Mouse (Mus musculus) gastrocnemius, adult 2 months (tissue): ENCODE measurements around the gene Ruvbl1. TPM values are rescaled to one million over a fixed set of nuclear protein-coding genes. Genes with fewer than 3 reads are reported as not detected.

Source experiments
- DNase-seq: peaks from one replicate; pipeline ENCODE4 v3.0.0; 2022
- H3K27ac ChIP-seq: fragments of 200-600 bp; 2 replicates; pipeline ENCODE4 v1.8.1; 2022; ENCODE audit warnings: mild to moderate bottlenecking
- H3K4me3 ChIP-seq: fragments of 200-600 bp; 2 replicates; pipeline ENCODE4 v1.8.1; 2022; ENCODE audit warnings: mild to moderate bottlenecking, moderate library complexity
- CTCF ChIP-seq: fragments of 200-600 bp; IDR thresholded peaks from 2 replicates; pipeline ENCODE4 v1.8.1; 2022; ENCODE audit warnings: antibody characterized with exemption, mild to moderate bottlenecking, moderate library complexity
- intact Hi-C: fragments of 180-260 bp; cut with DNase I; formaldehyde crosslinking; loops from one replicate; pipeline ENCODE4 v1.15.1; 2025
- long read RNA-seq, 2 experiments: library from polyadenylated mRNA; stranded (forward); transcript quantifications; one replicate each; pipeline ENCODE4 v2.0.0; 2021
- total RNA-seq, 2 experiments: library from RNA; stranded (reverse); gene quantifications; 2 replicates each; pipeline ENCODE4 v1.2.3; 2021

The Ruvbl1 gene
- total RNA-seq = 10 to 100 TPM; 20.2 to 21.9 TPM
- long read RNA-seq, experiment 1, transcript Ruvbl1-201 (11 exons, 1,675 nt) = major isoform, 43 of 47 reads
- long read RNA-seq, experiment 1, partial matches to known transcripts = 3 of 47 reads
- long read RNA-seq, experiment 1, other reads (novel, unspliced or antisense) = 1 of 47 reads
- long read RNA-seq, experiment 2, transcript Ruvbl1-201 (11 exons, 1,675 nt) = major isoform, 43 of 45 reads
- long read RNA-seq, experiment 2, partial matches to known transcripts = 2 of 45 reads
- long read RNA-seq, experiment 2, other reads (novel, unspliced or antisense) = 0 of 45 reads

GRCm38 (mm10) chr6:88465181-88465920, at the start of gene Ruvbl1:
Gene Ruvbl1 (plus strand): TSS chr6:88465409.
- Histone ChIP-seq H3K4me3 (peak within 1 kb of the TSS; percentile 89), H3K27ac (peak within 1 kb of the TSS; percentile 82)
- no peak for TF ChIP-seq CTCF
- intact Hi-C loops = loop anchor here (1.0 kb wide), 1 partner anchor 19 kb away; the partner anchor contains the start of gene Eefsec
- peak; percentile 94 for DNase-seq

GRCm38 (mm10) chr6:88416130-88416758, 49.0 kb upstream of the Ruvbl1 start:
- no peak for DNase-seq
- no peak overlapping the region for H3K27ac ChIP-seq
- intact Hi-C loops = no loop called here
- no peak for TF ChIP-seq CTCF
- H3K4me3 ChIP-seq = no peak overlapping the region

GRCm38 (mm10) chr6:88431202-88431601, 34.0 kb upstream of the Ruvbl1 start:
- no peak overlapping the region for H3K4me3 ChIP-seq
- intact Hi-C loops = loop anchor here (1.0 to 5.0 kb wide), 2 partner anchors 239 to 318 kb away; partner anchors contain the start of gene Gata2
- peak; percentile 37 for DNase-seq
- no peak overlapping the region for H3K27ac ChIP-seq
- peak; percentile 64 for TF ChIP-seq CTCF

GRCm38 (mm10) chr6:88435609-88436008, 29.6 kb upstream of the Ruvbl1 start:
- H3K27ac ChIP-seq = no peak overlapping the region
- H3K4me3 ChIP-seq = no peak overlapping the region
- intact Hi-C loops = no loop called here
- DNase-seq = no peak
- TF ChIP-seq CTCF = no peak

GRCm38 (mm10) chr6:88439056-88439455, 26.2 kb upstream of the Ruvbl1 start:
- TF ChIP-seq CTCF = no peak
- Histone ChIP-seq H3K27ac (no peak overlapping the region), H3K4me3 (no peak overlapping the region)
- DNase-seq = no peak
- intact Hi-C loops = no loop called here

GRCm38 (mm10) chr6:88442551-88442950, 22.7 kb upstream of the Ruvbl1 start:
- no peak overlapping the region for H3K27ac ChIP-seq
- intact Hi-C loops = no loop called here

GRCm38 (mm10) chr6:88443446-88443845, 21.8 kb upstream of the Ruvbl1 start:
- Histone ChIP-seq H3K4me3 (no peak overlapping the region), H3K27ac (no peak overlapping the region)
- intact Hi-C loops = no loop called here
- DNase-seq = no peak
- TF ChIP-seq CTCF = no peak

More at GRCm38 (mm10) chr6:88442551-88442950, 22.7 kb upstream of the Ruvbl1 start:
- no peak for DNase-seq
- TF ChIP-seq CTCF = no peak
- no peak overlapping the region for H3K4me3 ChIP-seq

GRCm38 (mm10) chr6:88444076-88444750, 21.0 kb upstream of the Ruvbl1 start:
- TF ChIP-seq CTCF = no peak
- intact Hi-C loops = no loop called here

GRCm38 (mm10) chr6:88445661-88446060, 19.5 kb upstream of the Ruvbl1 start:
- DNase-seq = no peak
- intact Hi-C loops = loop anchor here (1.0 to 5.0 kb wide), 2 partner anchors 20 to 72 kb away; partner anchors contain the start of genes Ruvbl1 and Sec61a1
- H3K4me3 ChIP-seq = peak overlapping the region; percentile 80
- H3K27ac ChIP-seq = peak overlapping the region; percentile 75; the same call in 1 of the 2 replicates
- no peak for TF ChIP-seq CTCF

More at GRCm38 (mm10) chr6:88444076-88444750, 21.0 kb upstream of the Ruvbl1 start:
- no peak for DNase-seq
- Histone ChIP-seq H3K27ac (no peak overlapping the region), H3K4me3 (no peak overlapping the region)

GRCm38 (mm10) chr6:88446063-88447002, 18.9 kb upstream of the Ruvbl1 start, which contains the start of gene Eefsec:
Gene Eefsec (minus strand): TSS chr6:88446539.
- no peak for TF ChIP-seq CTCF
- H3K27ac ChIP-seq = peak within 1 kb of the TSS; percentile 75
- peak within 1 kb of the TSS; percentile 80 for H3K4me3 ChIP-seq
- intact Hi-C loops = loop anchor here (1.0 to 5.0 kb wide), 2 partner anchors 19 to 71 kb away; partner anchors contain the start of genes Ruvbl1 and Sec61a1
- DNase-seq = peak; percentile 88

- DNase-seq = no peak
- Histone ChIP-seq H3K4me3 (no peak overlapping the region), H3K27ac (no peak overlapping the region)
- intact Hi-C loops = loop anchor here (5.0 kb wide), 1 partner anchor 70 kb away; the partner anchor contains the start of gene Sec61a1
- no peak for TF ChIP-seq CTCF
Measured at GRCm38 (mm10) chr6:88447454-88447853, 17.8 kb upstream of the Ruvbl1 start.
